In the genomic region with DNA sequence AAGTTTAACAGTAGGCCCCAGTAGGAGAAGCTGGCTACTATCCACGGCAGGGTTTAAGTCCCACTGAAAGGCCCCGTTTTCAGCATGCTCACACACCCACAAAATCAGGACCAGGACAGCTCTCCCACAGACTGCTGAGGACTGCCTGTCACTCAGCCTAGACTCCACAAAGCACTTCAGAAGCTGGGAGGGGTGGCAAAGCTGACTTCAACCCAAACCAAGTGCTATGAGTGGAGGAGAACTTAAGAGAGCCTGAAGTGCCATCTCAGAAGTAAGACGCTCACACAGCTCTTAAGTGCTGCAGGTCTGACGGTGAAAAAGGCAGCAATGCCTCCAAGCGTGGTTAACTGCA, we compare ENCODE assay signal across 21 mouse cellular contexts. TPM values are rescaled to one million over a fixed set of nuclear protein-coding genes. Genes with fewer than 3 reads are reported as not detected.
DNase-seq lines count a peak whose midpoint lies in the region; ATAC-seq and TF ChIP-seq lines count a peak whose summit lies in the region.
"Had no signal": no experiment of that assay in that cellular context is flagged by ENCODE, and none has a peak within 500 bp of the region (broad histone marks: within the 10 kb centered on the region; RNA-seq: fewer than 3 reads in every experiment).

No protein-coding gene starts in this region.

- no peak overlapping the region for H3K27ac ChIP-seq in hindbrain, postnatal 0 days
- H3K27ac ChIP-seq in hindbrain, embryonic 13.5 days = no peak overlapping the region
- H3K27ac ChIP-seq: embryonic facial prominence, embryonic 12.5 days; forebrain, embryonic 12.5 days; hindbrain, embryonic 14.5 days had no signal

- peak; percentile 33 for DNase-seq in hindbrain, postnatal 0 days (ENCODE audit: low spot score)
- DNase-seq in 3T3-L1 (ENCODE audit: low read depth, low spot score) (peak; percentile 13), liver (no peak)
- peak; percentile 39 for DNase-seq in lung, adult 2 months
- DNase-seq in lung, postnatal 14 days = peak; percentile 23
- no peak for DNase-seq in thymus, postnatal 36 days
- DNase-seq in urinary bladder, postnatal 36 days (ENCODE audit: low spot score in 2 of 2) = no peak
- DNase-seq: cerebellum, adult 11-12 months; cerebellum, adult 9-10 months; cerebellum, postnatal 25 days; gastrocnemius, postnatal 10 days; heart, postnatal 36 days had no signal

- peak; percentile 63; the same call in 1 of the 2 replicates for ATAC-seq in hindbrain, postnatal 0 days
- ATAC-seq in hindbrain, embryonic 13.5 days (ENCODE audit: low FRiP score) = no peak
- ATAC-seq: activated CD4-positive, CD25-positive, alpha-beta regulatory T cell, adult 4 months; forebrain, embryonic 16.5 days had no signal

- no peak overlapping the region for H3K4me2 ChIP-seq in hindbrain, postnatal 0 days (ENCODE audit: low read depth, low read length)
- H3K4me2 ChIP-seq in hindbrain, embryonic 13.5 days = no peak overlapping the region
- H3K4me2 ChIP-seq: embryonic facial prominence, embryonic 12.5 days; forebrain, embryonic 12.5 days; heart, embryonic 12.5 days; hindbrain, embryonic 14.5 days had no signal

- TF ChIP-seq CTCF in hindbrain, postnatal 0 days (IDR thresholded peaks at IDR 0.05; ENCODE audit: low read depth) = no peak
- no peak for TF ChIP-seq CTCF in lung, adult 2 months (IDR thresholded peaks at IDR 0.05; ENCODE audit: insufficient read depth, low read length)

- TF ChIP-seq POLR2A in lung, adult 2 months (IDR thresholded peaks at IDR 0.05; ENCODE audit: borderline replicate concordance, extremely low read depth, low read depth, low read length) = no peak

- no peak overlapping the region for H3K9ac ChIP-seq in hindbrain, postnatal 0 days (replicated peaks; ENCODE audit: low read length)
- H3K9ac ChIP-seq in hindbrain, embryonic 13.5 days = no peak overlapping the region
- H3K9ac ChIP-seq: embryonic facial prominence, embryonic 12.5 days; forebrain, embryonic 12.5 days; heart, embryonic 12.5 days; hindbrain, embryonic 14.5 days had no signal

- H3K9me3 ChIP-seq in hindbrain, postnatal 0 days (ENCODE audit: low read length) = no peaks in the 10 kb centered on the region
- H3K9me3 ChIP-seq in hindbrain, embryonic 13.5 days = no peaks in the 10 kb centered on the region
- H3K9me3 ChIP-seq: embryonic facial prominence, embryonic 12.5 days; forebrain, embryonic 12.5 days; heart, embryonic 12.5 days had no signal

- 65% methylated on average over 5 of the region's 5 CpGs for WGBS in hindbrain, postnatal 0 days
- WGBS in hindbrain, embryonic 13.5 days = 89% methylated on average over 5 of the region's 5 CpGs
- 72% methylated on average over 5 of the region's 5 CpGs for WGBS in lung, adult 2 months

- peaks cover 16% of the 10 kb centered on the region for H3K36me3 ChIP-seq in hindbrain, postnatal 0 days (ENCODE audit: insufficient read depth, low read length)
- H3K36me3 ChIP-seq in hindbrain, embryonic 13.5 days = peaks cover 32% of the 10 kb centered on the region

- no peak overlapping the region for H3K4me3 ChIP-seq in hindbrain, postnatal 0 days (ENCODE audit: low read length)
- no peak overlapping the region for H3K4me3 ChIP-seq in hindbrain, embryonic 13.5 days
- H3K4me3 ChIP-seq in lung, adult 2 months (replicated peaks; ENCODE audit: extremely low read depth, low read depth, low read length) = no peak overlapping the region
- H3K4me3 ChIP-seq: embryonic facial prominence, embryonic 12.5 days; forebrain, embryonic 12.5 days; heart, embryonic 12.5 days had no signal

- no peaks in the 10 kb centered on the region for H3K27me3 ChIP-seq in hindbrain, postnatal 0 days (ENCODE audit: insufficient read depth, low read length)
- H3K27me3 ChIP-seq in hindbrain, embryonic 13.5 days = no peaks in the 10 kb centered on the region
- H3K27me3 ChIP-seq: CH12.LX; embryonic facial prominence, embryonic 12.5 days; forebrain, embryonic 12.5 days; heart, embryonic 12.5 days; Patski had no signal

- H3K4me1 ChIP-seq in hindbrain, postnatal 0 days (ENCODE audit: insufficient read depth, low read length) = no peaks in the 10 kb centered on the region; the same call in 1 of the 2 replicates
- H3K4me1 ChIP-seq in hindbrain, embryonic 13.5 days (replicated peaks) = no peaks in the 10 kb centered on the region
- H3K4me1 ChIP-seq in lung, adult 2 months (ENCODE audit: control insufficient read depth, insufficient read depth, low read length) = no peaks in the 10 kb centered on the region
- H3K4me1 ChIP-seq: embryonic facial prominence, embryonic 12.5 days; forebrain, embryonic 12.5 days; heart, embryonic 12.5 days had no signal

RNA-seq across cellular contexts. Expression of a gene that starts 9.0 kb away (rescaled TPM):
- total RNA-seq in hindbrain, postnatal 0 days (2014; rRNA removed) = 40.0 and 99.7 TPM in 2 replicates
- polyA plus RNA-seq in hindbrain, postnatal 0 days (2015; fragmentation: Nextera tagmentation; extraction: Ambion mirVana) = 24.9 and 26.4 TPM in 2 replicates
- polyA plus RNA-seq in hindbrain, embryonic 13.5 days (2015; fragmentation: Nextera tagmentation; extraction: Ambion mirVana) = 38.4 and 41.5 TPM in 2 replicates
- 53.0 and 69.3 TPM in 2 replicates for polyA plus RNA-seq in lung, adult 2 months (2012; rRNA removed)

Comparison
In these comparisons a context has a peak if more than half of its experiments do, and no peak if none do; other contexts are left out.
1. DNase-seq: peak in hindbrain, postnatal 0 days (single experiment), 3T3-L1 (single experiment), lung, adult 2 months (single experiment) and lung, postnatal 14 days (single experiment); none in liver (single experiment), thymus, postnatal 36 days (0 of 2) and urinary bladder, postnatal 36 days (0 of 2).